In genomic region chr2:34280996-34281395, GRCm38 (mm10) we compare ENCODE assay signal across 31 mouse cellular contexts.
DNase-seq lines count a peak whose midpoint lies in the region; ATAC-seq and TF ChIP-seq lines count a peak whose summit lies in the region.
"Had no signal": no experiment of that assay in that cellular context is flagged by ENCODE, and none has a peak within 500 bp of the region (broad histone marks: within the 10 kb centered on the region; RNA-seq: fewer than 3 reads in every experiment).

No protein-coding gene starts in this region.

- peaks cover 53% of the 10 kb centered on the region for H3K4me1 ChIP-seq in hindbrain, embryonic 13.5 days (replicated peaks)
- H3K4me1 ChIP-seq in hindbrain, embryonic 12.5 days: peaks cover 28% of the 10 kb centered on the region
- H3K4me1 ChIP-seq: embryonic facial prominence, embryonic 15.5 days had no signal

- no peak overlapping the region for H3K9ac ChIP-seq in hindbrain, embryonic 13.5 days
- H3K9ac ChIP-seq in hindbrain, embryonic 12.5 days: no peak overlapping the region
- H3K9ac ChIP-seq: embryonic facial prominence, embryonic 15.5 days; hindbrain, embryonic 14.5 days; midbrain, embryonic 13.5 days had no signal

- no peaks in the 10 kb centered on the region for H3K9me3 ChIP-seq in hindbrain, embryonic 13.5 days
- H3K9me3 ChIP-seq in hindbrain, embryonic 12.5 days (replicated peaks): no peaks in the 10 kb centered on the region
- H3K9me3 ChIP-seq: embryonic facial prominence, embryonic 10.5 days; embryonic facial prominence, embryonic 15.5 days; megakaryocyte, embryonic 14.5 days; midbrain, embryonic 13.5 days had no signal

- TF ChIP-seq POLR2A in brain, embryonic 14.5 days (IDR thresholded peaks at IDR 0.05; ENCODE audit: borderline replicate concordance, extremely low read depth, insufficient read depth, insufficient read length, poor library complexity, severe bottlenecking): no peak

- 42% methylated on average over 3 of the region's 3 CpGs for WGBS in hindbrain, embryonic 13.5 days
- WGBS in hindbrain, embryonic 12.5 days: 53% methylated on average over 3 of the region's 3 CpGs

- no peaks in the 10 kb centered on the region for H3K27me3 ChIP-seq in hindbrain, embryonic 13.5 days
- no peaks in the 10 kb centered on the region for H3K27me3 ChIP-seq in hindbrain, embryonic 12.5 days
- H3K27me3 ChIP-seq: embryonic facial prominence, embryonic 15.5 days; megakaryocyte, embryonic 14.5 days; midbrain, embryonic 13.5 days had no signal

- no peak for ATAC-seq in hindbrain, embryonic 13.5 days (ENCODE audit: low FRiP score)
- no peak for ATAC-seq in hindbrain, embryonic 12.5 days (ENCODE audit: low FRiP score)
- ATAC-seq: activated CD4-positive, CD25-positive, alpha-beta regulatory T cell, adult 4 months; forebrain, embryonic 14.5 days; intestine, postnatal 0 days; lung, postnatal 0 days; midbrain, embryonic 13.5 days had no signal

- no peak overlapping the region for H3K4me3 ChIP-seq in hindbrain, embryonic 13.5 days
- H3K4me3 ChIP-seq in hindbrain, embryonic 12.5 days: no peak overlapping the region
- H3K4me3 ChIP-seq: embryonic facial prominence, embryonic 10.5 days; embryonic facial prominence, embryonic 15.5 days; megakaryocyte, embryonic 14.5 days; midbrain, embryonic 13.5 days had no signal

- peak; percentile 15 for DNase-seq in ovary, adult 18-20 months (ENCODE audit: low spot score)
- DNase-seq in ovary, postnatal 10 days (ENCODE audit: low spot score): no peak
- DNase-seq in brain, embryonic 14.5 days (ENCODE audit: low read depth): peak; percentile 55
- no peak for DNase-seq in urinary bladder, postnatal 25 days (ENCODE audit: low spot score)
- DNase-seq: B cell, adult 2 months; cerebellum, adult 18-20 months; cerebellum, postnatal 10 days; gastrocnemius, postnatal 25 days; heart, adult 18-20 months; heart, postnatal 36 days; kidney, adult 9 months; kidney, postnatal 10 days; layer of hippocampus, adult 9-11 months; liver; lung, adult 18-20 months; lung, postnatal 4 days; right cerebral cortex, postnatal 4 days; thymus, postnatal 4 days had no signal

- TF ChIP-seq CTCF in brain, embryonic 14.5 days (IDR thresholded peaks at IDR 0.05; ENCODE audit: borderline replicate concordance, extremely low read depth, insufficient read depth, insufficient read length): no peak

- H3K36me3 ChIP-seq in hindbrain, embryonic 13.5 days: no peaks in the 10 kb centered on the region
- H3K36me3 ChIP-seq in hindbrain, embryonic 12.5 days: no peaks in the 10 kb centered on the region
- H3K36me3 ChIP-seq: embryonic facial prominence, embryonic 10.5 days; embryonic facial prominence, embryonic 15.5 days; midbrain, embryonic 13.5 days had no signal

- no peak overlapping the region for H3K4me2 ChIP-seq in hindbrain, embryonic 13.5 days
- H3K4me2 ChIP-seq in hindbrain, embryonic 12.5 days (replicated peaks): no peak overlapping the region
- H3K4me2 ChIP-seq: embryonic facial prominence, embryonic 15.5 days; heart, embryonic 11.5 days; hindbrain, embryonic 14.5 days; midbrain, embryonic 13.5 days had no signal

- peak overlapping the region; percentile 66; the same call in 1 of the 2 replicates for H3K27ac ChIP-seq in hindbrain, embryonic 13.5 days
- no peak overlapping the region for H3K27ac ChIP-seq in hindbrain, embryonic 12.5 days
- H3K27ac ChIP-seq: embryonic facial prominence, embryonic 10.5 days; embryonic facial prominence, embryonic 15.5 days; stomach, postnatal 0 days had no signal

Comparison
In these comparisons a context has a peak if more than half of its experiments do, and no peak if none do; other contexts are left out.
1. DNase-seq: peak in ovary, adult 18-20 months (single experiment) and brain, embryonic 14.5 days (single experiment); none in ovary, postnatal 10 days (single experiment) and urinary bladder, postnatal 25 days (single experiment).